Mouse (Mus musculus) liver, embryonic 11.5 days (tissue): Measurements from ENCODE around the gene Wfdc10. TPM values are rescaled to one million over a fixed set of nuclear protein-coding genes. Genes with fewer than 3 reads are reported as not detected.

Source experiments
- polyA plus RNA-seq: library from polyadenylated mRNA; unstranded; fragments of >200 nt; fragmentation: Nextera tagmentation; extraction: Ambion mirVana; gene quantifications from 2 replicates; pipeline ENCODE4 v1.2.1, GENCODE M21; 2014

Gene Wfdc10
- polyA plus RNA-seq, 1 experiment from 2014 or later, result not detected

Other genes starting within 250 kb of the Wfdc10 start
- gene Sdc4, start 212.2 kb upstream of the Wfdc10 start, polyA plus RNA-seq, result 38.9 and 39.2 TPM in 2 replicates
- gene Sys1, start 199.1 kb upstream of the Wfdc10 start, polyA plus RNA-seq, result 49.1 and 52.8 TPM in 2 replicates
- gene Gm20458, start 195.1 kb upstream of the Wfdc10 start, polyA plus RNA-seq, result 4.4 and 7.4 TPM in 2 replicates
- gene Trp53tg5, start 182.3 kb upstream of the Wfdc10 start, polyA plus RNA-seq, result not detected in 2 replicates
- 2.1 TPM in 2 replicates for gene Dbndd2, start 169.9 kb upstream of the Wfdc10 start, polyA plus RNA-seq
- gene Pigt, start 158.5 kb upstream of the Wfdc10 start, polyA plus RNA-seq, result 52.1 and 58.7 TPM in 2 replicates
- 8.2 and 9.1 TPM in 2 replicates for gene Wfdc2, start 93.6 kb upstream of the Wfdc10 start, polyA plus RNA-seq
- not detected in 2 replicates for gene Spint3, start 82.6 kb upstream of the Wfdc10 start, polyA plus RNA-seq
- gene Wfdc6a, start 70.6 kb upstream of the Wfdc10 start, polyA plus RNA-seq, result not detected in 2 replicates
- not detected in 2 replicates for gene Eppin, start 62.5 kb upstream of the Wfdc10 start, polyA plus RNA-seq
- gene Wfdc6b, start 42.5 kb upstream of the Wfdc10 start, polyA plus RNA-seq, result not detected in 2 replicates
- not detected in 2 replicates for gene Wfdc8, start 42.4 kb upstream of the Wfdc10 start, polyA plus RNA-seq
- not detected in 2 replicates for gene Wfdc16, start 17.2 kb upstream of the Wfdc10 start, polyA plus RNA-seq
- gene Wfdc9, start 537 bp downstream of the Wfdc10 start, polyA plus RNA-seq, result not detected in 2 replicates
- not detected in 2 replicates for gene Wfdc11, start 18.0 kb downstream of the Wfdc10 start, polyA plus RNA-seq
- not detected in 2 replicates for gene Wfdc13, start 29.1 kb downstream of the Wfdc10 start, polyA plus RNA-seq
- gene Spint4, start 42.5 kb downstream of the Wfdc10 start, polyA plus RNA-seq, result not detected in 2 replicates
- gene Spint5, start 59.3 kb downstream of the Wfdc10 start, polyA plus RNA-seq, result not detected in 2 replicates
- gene Wfdc3, start 89.9 kb downstream of the Wfdc10 start, polyA plus RNA-seq, result 0.18 and 0.38 TPM in 2 replicates
- gene Dnttip1, start 89.9 kb downstream of the Wfdc10 start, polyA plus RNA-seq, result 50.3 and 50.5 TPM in 2 replicates
- 482 and 522 TPM in 2 replicates for gene Ube2c, start 113.9 kb downstream of the Wfdc10 start, polyA plus RNA-seq
- 0.47 and 1.1 TPM in 2 replicates for gene Tnnc2, start 123.9 kb downstream of the Wfdc10 start, polyA plus RNA-seq
- gene Snx21, start 129.8 kb downstream of the Wfdc10 start, polyA plus RNA-seq, result 8.3 and 8.4 TPM in 2 replicates
- gene Acot8, start 148.8 kb downstream of the Wfdc10 start, polyA plus RNA-seq, result 23.2 and 23.6 TPM in 2 replicates
- 7.3 and 8.7 TPM in 2 replicates for gene Zswim3, start 149.1 kb downstream of the Wfdc10 start, polyA plus RNA-seq
- gene Zswim1, start 166.6 kb downstream of the Wfdc10 start, polyA plus RNA-seq, result 13.7 and 15.6 TPM in 2 replicates
- not detected in 2 replicates for gene Spata25, start 172.5 kb downstream of the Wfdc10 start, polyA plus RNA-seq
- 97.2 and 103 TPM in 2 replicates for gene Ctsa, start 176.8 kb downstream of the Wfdc10 start, polyA plus RNA-seq
- gene Neurl2, start 177.4 kb downstream of the Wfdc10 start, polyA plus RNA-seq, result 3.9 and 4.9 TPM in 2 replicates
- 9.9 and 10.7 TPM in 2 replicates for gene Pltp, start 201.7 kb downstream of the Wfdc10 start, polyA plus RNA-seq
- gene Pcif1, start 223.3 kb downstream of the Wfdc10 start, polyA plus RNA-seq, result 63.9 and 67.5 TPM in 2 replicates